ENCODE assay signal across 12 mouse cellular contexts in genomic region chr6:53220784-53221667, GRCm38 (mm10).
DNase-seq lines count a peak whose midpoint lies in the region; ATAC-seq and TF ChIP-seq lines count a peak whose summit lies in the region.
"Had no signal": no experiment of that assay in that cellular context is flagged by ENCODE, and none has a peak within 500 bp of the region (broad histone marks: within the 10 kb centered on the region; RNA-seq: fewer than 3 reads in every experiment).

No protein-coding gene starts in this region.

- no peak for TF ChIP-seq CTCF in cerebellum, adult 2 months (IDR thresholded peaks at IDR 0.05; ENCODE audit: borderline replicate concordance, insufficient read depth, low read depth, low read length)

- H3K27ac ChIP-seq in cerebellum, adult 2 months (ENCODE audit: insufficient read depth, low read length), result no peak overlapping the region
- H3K27ac ChIP-seq in forebrain, embryonic 15.5 days (replicated peaks), result peak overlapping the region; percentile 57
- no peak overlapping the region for H3K27ac ChIP-seq in neural tube, embryonic 12.5 days
- H3K27ac ChIP-seq: embryonic facial prominence, embryonic 13.5 days had no signal

- no peaks in the 10 kb centered on the region for H3K36me3 ChIP-seq in forebrain, embryonic 15.5 days
- H3K36me3 ChIP-seq in neural tube, embryonic 12.5 days, result no peaks in the 10 kb centered on the region
- H3K36me3 ChIP-seq: embryonic facial prominence, embryonic 13.5 days had no signal

- H3K9me3 ChIP-seq in forebrain, embryonic 15.5 days, result no peaks in the 10 kb centered on the region
- no peaks in the 10 kb centered on the region for H3K9me3 ChIP-seq in neural tube, embryonic 12.5 days
- H3K9me3 ChIP-seq: embryonic facial prominence, embryonic 13.5 days had no signal

- H3K4me1 ChIP-seq in cerebellum, adult 2 months (ENCODE audit: control insufficient read depth, insufficient read depth, low read length), result no peaks in the 10 kb centered on the region
- peaks cover 27% of the 10 kb centered on the region for H3K4me1 ChIP-seq in forebrain, embryonic 15.5 days
- H3K4me1 ChIP-seq in neural tube, embryonic 12.5 days, result peaks cover 17% of the 10 kb centered on the region

- DNase-seq in kidney, postnatal 14 days, result peak; percentile 15
- DNase-seq in kidney, postnatal 25 days, result no peak
- DNase-seq in cerebellum, adult 2 months, result peak; percentile 65 to 82
- DNase-seq in left cerebral cortex, adult 9 months (ENCODE audit: low spot score in 2 of 2), result no peak
- DNase-seq in embryo, embryonic 11 days, result no peak
- no peak for DNase-seq in right cerebral cortex, postnatal 14 days
- DNase-seq: thymus, adult 18-20 months had no signal

- no peaks in the 10 kb centered on the region for H3K27me3 ChIP-seq in cerebellum, adult 2 months (ENCODE audit: control insufficient read depth, insufficient read depth, low read length)
- no peaks in the 10 kb centered on the region for H3K27me3 ChIP-seq in forebrain, embryonic 15.5 days
- H3K27me3 ChIP-seq in neural tube, embryonic 12.5 days (replicated peaks), result no peaks in the 10 kb centered on the region
- H3K27me3 ChIP-seq: CH12.LX; embryonic facial prominence, embryonic 13.5 days had no signal

- peak overlapping the region; percentile 25 for H3K4me2 ChIP-seq in forebrain, embryonic 15.5 days (replicated peaks)
- peak overlapping the region; percentile 40; the same call in 1 of the 2 replicates for H3K4me2 ChIP-seq in neural tube, embryonic 12.5 days (replicated peaks)
- H3K4me2 ChIP-seq: embryonic facial prominence, embryonic 13.5 days had no signal

- H3K4me3 ChIP-seq in cerebellum, adult 2 months (replicated peaks; ENCODE audit: insufficient read depth, low read depth, low read length), result no peak overlapping the region
- no peak overlapping the region for H3K4me3 ChIP-seq in forebrain, embryonic 15.5 days
- no peak overlapping the region for H3K4me3 ChIP-seq in neural tube, embryonic 12.5 days
- H3K4me3 ChIP-seq: embryonic facial prominence, embryonic 13.5 days had no signal

- H3K9ac ChIP-seq in forebrain, embryonic 15.5 days (replicated peaks), result no peak overlapping the region
- no peak overlapping the region for H3K9ac ChIP-seq in neural tube, embryonic 12.5 days
- H3K9ac ChIP-seq: embryonic facial prominence, embryonic 13.5 days had no signal

- ATAC-seq in forebrain, embryonic 15.5 days (replicated peaks), result peak; percentile 74; the same call in 1 of the 2 replicates
- peak; percentile 80 for ATAC-seq in neural tube, embryonic 12.5 days (ENCODE audit: low FRiP score, low read depth)
- ATAC-seq: intestine, embryonic 16.5 days had no signal

- 30% methylated on average over 18 of the region's 18 CpGs for WGBS in cerebellum, adult 2 months
- WGBS in forebrain, embryonic 15.5 days, result 21% methylated on average over 18 of the region's 18 CpGs
- WGBS in neural tube, embryonic 12.5 days, result 34% methylated on average over 18 of the region's 18 CpGs

- no peak for TF ChIP-seq POLR2A in cerebellum, adult 2 months (IDR thresholded peaks at IDR 0.05; ENCODE audit: borderline replicate concordance, insufficient read depth, low read length)

Comparison
In these comparisons a context has a peak if more than half of its experiments do, and no peak if none do; other contexts are left out.
1. DNase-seq: peak in kidney, postnatal 14 days (single experiment) and cerebellum, adult 2 months (2 of 2); none in kidney, postnatal 25 days (0 of 2), left cerebral cortex, adult 9 months (0 of 2), embryo, embryonic 11 days (single experiment) and right cerebral cortex, postnatal 14 days (single experiment).